Comparison of ENCODE assay signal across 12 mouse cellular contexts in genomic region chr15:78248410-78248809, GRCm38 (mm10). TPM values are rescaled to one million over a fixed set of nuclear protein-coding genes. Genes with fewer than 3 reads are reported as not detected.
A peak's percentile ranks its signal among the peaks of the same experiment; 100 is the strongest.
DNase-seq lines count a peak whose midpoint lies in the region; ATAC-seq and TF ChIP-seq lines count a peak whose summit lies in the region.
"Had no signal": no experiment of that assay in that cellular context is flagged by ENCODE, and none has a peak within 500 bp of the region (broad histone marks: within the 10 kb centered on the region; RNA-seq: fewer than 3 reads in every experiment).

No protein-coding gene starts in this region.

- no peak overlapping the region for H3K4me3 ChIP-seq in liver, embryonic 15.5 days (replicated peaks)
- no peak overlapping the region for H3K4me3 ChIP-seq in lung, adult 2 months (replicated peaks; ENCODE audit: extremely low read depth, low read depth, low read length)
- H3K4me3 ChIP-seq in forebrain, embryonic 15.5 days: no peak overlapping the region
- H3K4me3 ChIP-seq: heart, embryonic 13.5 days had no signal

- H3K4me1 ChIP-seq in liver, embryonic 15.5 days (replicated peaks): 0 out of 2 replicates have a peak, but pooled peaks cover 3% of the 10 kb centered on the region
- H3K4me1 ChIP-seq in lung, adult 2 months (ENCODE audit: control insufficient read depth, insufficient read depth, low read length): peaks cover 6% of the 10 kb centered on the region; the same call in 1 of the 2 replicates
- H3K4me1 ChIP-seq in forebrain, embryonic 15.5 days: no peaks in the 10 kb centered on the region

- 10% methylated on average over 3 of the region's 3 CpGs for WGBS in liver, embryonic 15.5 days (ENCODE audit: insufficient replicate concordance)
- WGBS in lung, adult 2 months: 18% methylated on average over 3 of the region's 3 CpGs
- 81% methylated on average over 3 of the region's 3 CpGs for WGBS in forebrain, embryonic 15.5 days

- H3K27me3 ChIP-seq in liver, embryonic 15.5 days: no peaks in the 10 kb centered on the region
- no peaks in the 10 kb centered on the region for H3K27me3 ChIP-seq in forebrain, embryonic 15.5 days

- no peak for TF ChIP-seq POLR2A in lung, adult 2 months (IDR thresholded peaks at IDR 0.05; ENCODE audit: borderline replicate concordance, extremely low read depth, low read depth, low read length)

- no peak for TF ChIP-seq CTCF in lung, adult 2 months (IDR thresholded peaks at IDR 0.05; ENCODE audit: insufficient read depth, low read length)

- H3K36me3 ChIP-seq in liver, embryonic 15.5 days (replicated peaks): no peaks in the 10 kb centered on the region
- H3K36me3 ChIP-seq in forebrain, embryonic 15.5 days: no peaks in the 10 kb centered on the region
- H3K36me3 ChIP-seq: heart, embryonic 13.5 days had no signal

- no peaks in the 10 kb centered on the region for H3K9me3 ChIP-seq in liver, embryonic 15.5 days (replicated peaks)
- no peaks in the 10 kb centered on the region for H3K9me3 ChIP-seq in forebrain, embryonic 15.5 days
- H3K9me3 ChIP-seq: heart, embryonic 13.5 days had no signal

- ATAC-seq in liver, embryonic 15.5 days (ENCODE audit: insufficient read depth): no peak
- ATAC-seq in forebrain, embryonic 15.5 days (replicated peaks): no peak
- ATAC-seq: hindbrain, postnatal 0 days had no signal

- H3K4me2 ChIP-seq in liver, embryonic 15.5 days: no peak overlapping the region; the same call in 1 of the 2 replicates
- H3K4me2 ChIP-seq in forebrain, embryonic 15.5 days (replicated peaks): no peak overlapping the region
- H3K4me2 ChIP-seq: heart, embryonic 13.5 days had no signal

- peak overlapping the region; percentile 29; the same call in 1 of the 2 replicates for H3K27ac ChIP-seq in liver, embryonic 15.5 days (replicated peaks)
- no peak overlapping the region for H3K27ac ChIP-seq in forebrain, embryonic 15.5 days (replicated peaks)
- H3K27ac ChIP-seq: heart, embryonic 13.5 days; hindbrain, postnatal 0 days; liver, embryonic 14.5 days had no signal

- DNase-seq in liver: no peak
- DNase-seq in lung, adult 2 months: peak; percentile 4
- DNase-seq in naive thymus-derived CD4-positive, alpha-beta T cell, adult 2 months (ENCODE audit: low read depth): peak; percentile 55
- DNase-seq in cerebellum, adult 11 months: no peak
- DNase-seq in frontal cortex, postnatal 36 days (ENCODE audit: low spot score in 2 of 2): no peak
- DNase-seq in adrenal gland, postnatal 25 days: no peak
- DNase-seq: kidney, postnatal 36 days had no signal

- H3K9ac ChIP-seq in liver, embryonic 15.5 days: no peak overlapping the region
- H3K9ac ChIP-seq in forebrain, embryonic 15.5 days (replicated peaks): no peak overlapping the region
- H3K9ac ChIP-seq: heart, embryonic 13.5 days; liver, embryonic 14.5 days had no signal

RNA-seq across cellular contexts. Expression of gene Ncf4, which starts 3.8 kb away (rescaled TPM):
- polyA plus RNA-seq in liver, embryonic 15.5 days (2015; fragmentation: Nextera tagmentation; extraction: Ambion mirVana): 46.6 and 47.6 TPM in 2 replicates
- polyA plus RNA-seq in lung, adult 2 months (2012; rRNA removed): 18.9 and 23.0 TPM in 2 replicates
- 0.87 and 1.1 TPM in 2 replicates for polyA plus RNA-seq in forebrain, embryonic 15.5 days (2015; fragmentation: Nextera tagmentation; extraction: Ambion mirVana)
- total RNA-seq in adrenal gland, postnatal 25 days (2021): 1.00 and 1.2 TPM in 2 replicates

RNA-seq across cellular contexts. Expression of gene Pvalb, which starts 42.2 kb away (rescaled TPM):
- polyA plus RNA-seq in liver, embryonic 15.5 days (2015; fragmentation: Nextera tagmentation; extraction: Ambion mirVana): not detected in 2 replicates
- 6.2 TPM in 1 of 2 replicates, not detected in the other for polyA plus RNA-seq in lung, adult 2 months (2012; rRNA removed)
- not detected in 2 replicates for polyA plus RNA-seq in forebrain, embryonic 15.5 days (2015; fragmentation: Nextera tagmentation; extraction: Ambion mirVana)
- total RNA-seq in adrenal gland, postnatal 25 days (2021): not detected in 2 replicates
- polyA plus RNA-seq: liver, embryonic 14.5 days had no signal

RNA-seq across cellular contexts. Expression of gene Csf2rb2, which starts 57.1 kb away (rescaled TPM):
- 1.4 and 1.5 TPM in 2 replicates for polyA plus RNA-seq in liver, embryonic 15.5 days (2015; fragmentation: Nextera tagmentation; extraction: Ambion mirVana)
- 8.4 and 9.5 TPM in 2 replicates for polyA plus RNA-seq in lung, adult 2 months (2012; rRNA removed)
- polyA plus RNA-seq in forebrain, embryonic 15.5 days (2015; fragmentation: Nextera tagmentation; extraction: Ambion mirVana): 0.08 and 0.15 TPM in 2 replicates
- 0.43 and 1.0 TPM in 2 replicates for total RNA-seq in adrenal gland, postnatal 25 days (2021)

Comparison
In these comparisons a context has a peak if more than half of its experiments do, and no peak if none do; other contexts are left out.
1. DNase-seq: peak in lung, adult 2 months (single experiment) and naive thymus-derived CD4-positive, alpha-beta T cell, adult 2 months (single experiment); none in liver (single experiment), cerebellum, adult 11 months (single experiment), frontal cortex, postnatal 36 days (0 of 2) and adrenal gland, postnatal 25 days (single experiment).